Mouse (Mus musculus) heart, adult 10 weeks (tissue): ENCODE data around the gene Frrs1l. TPM values are rescaled to one million over a fixed set of nuclear protein-coding genes. Genes with fewer than 3 reads are reported as not detected.

Experiments
- polyA plus RNA-seq: library from polyadenylated mRNA; stranded (reverse); fragments of 350-450 nt; fragmentation: Illumina TruSeq; extraction: RNeasy Lipid Tissue Mini Kit (QIAGEN cat#74804); gene quantifications from one replicate; pipeline ENCODE4 v1.2.3, GENCODE M21; 2014; ENCODE audit warnings: low read depth, low replicate concordance

Frrs1l gene
- polyA plus RNA-seq = not detected

DNA sequence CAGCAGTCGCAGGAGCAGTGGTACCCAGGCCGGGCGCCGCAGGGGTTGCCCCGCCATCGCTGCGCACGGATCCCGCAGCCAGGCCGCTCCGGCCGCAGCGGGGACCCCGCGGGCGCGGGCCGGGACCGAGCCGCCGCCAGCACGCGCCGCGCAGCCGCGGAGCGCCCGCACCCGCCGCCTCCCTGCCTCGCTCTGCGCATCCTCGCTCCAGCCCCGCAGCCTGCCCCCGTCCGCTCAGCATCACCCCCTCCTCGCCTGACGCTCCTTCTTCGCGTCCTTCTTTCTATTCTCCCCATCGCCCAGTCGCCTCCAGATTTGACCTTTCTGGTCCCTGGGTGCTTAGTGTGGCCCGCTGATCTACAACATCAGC lies at the start of gene Frrs1l:
Gene Frrs1l (minus strand): TSS at position 177 of the 370 bp plus-strand sequence.

GRCm38 (mm10) chr4:56946641-56947640 lies 43.2 kb downstream of the Frrs1l start, which contains the start of gene Tmem245:
Tmem245 (minus strand) TSS chr4:56947437.

Other genes starting within 250 kb of the Frrs1l start
- gene Actl7b, start 248.9 kb downstream of the Frrs1l start, polyA plus RNA-seq = not detected
- not detected for gene Actl7a, start 247.0 kb downstream of the Frrs1l start, polyA plus RNA-seq
- gene Elp1, start 188.1 kb downstream of the Frrs1l start, polyA plus RNA-seq = 21.7 TPM
- gene Fam206a, start 188.0 kb downstream of the Frrs1l start, polyA plus RNA-seq = 3.4 TPM
- 32.3 TPM for gene Ctnnal1, start 125.2 kb downstream of the Frrs1l start, polyA plus RNA-seq
- 23.9 TPM for gene Tmem245, start 43.0 kb downstream of the Frrs1l start, polyA plus RNA-seq
- gene Epb41l4b, start 153.0 kb upstream of the Frrs1l start, polyA plus RNA-seq = 1.7 TPM